Mouse (Mus musculus) cerebellum, postnatal 25 days (tissue): ENCODE data around the gene Lrrc43.
A peak's percentile ranks its signal among the peaks of the same experiment; 100 is the strongest.
"Not testable (repeated sequence)": the region's sequence is repeated elsewhere in the genome, so short reads cannot be mapped to it uniquely, and the experiment has no call there.

ENCODE experiments used
- DNase-seq, 2 experiments: peaks; one replicate each; pipeline ENCODE4 v3.0.0; 2021; ENCODE audit warnings: mixed read lengths in 2 of 2

The Lrrc43 gene

GRCm38 (mm10) chr5:123489112-123489785, at the start of gene Lrrc43, which contains the start of gene Il31:
Lrrc43 (plus strand) TSS chr5:123489305.
Il31 (minus strand) TSS chr5:123489489.
- no peak for DNase-seq

- DNase-seq: no peak
These were observed 49.8 kb upstream of the Lrrc43 start for GRCm38 (mm10) chr5:123439312-123439711.

- DNase-seq: peak; percentile 47 to 68
These were observed 49.2 kb upstream of the Lrrc43 start for GRCm38 (mm10) chr5:123439941-123440340.

DNA sequence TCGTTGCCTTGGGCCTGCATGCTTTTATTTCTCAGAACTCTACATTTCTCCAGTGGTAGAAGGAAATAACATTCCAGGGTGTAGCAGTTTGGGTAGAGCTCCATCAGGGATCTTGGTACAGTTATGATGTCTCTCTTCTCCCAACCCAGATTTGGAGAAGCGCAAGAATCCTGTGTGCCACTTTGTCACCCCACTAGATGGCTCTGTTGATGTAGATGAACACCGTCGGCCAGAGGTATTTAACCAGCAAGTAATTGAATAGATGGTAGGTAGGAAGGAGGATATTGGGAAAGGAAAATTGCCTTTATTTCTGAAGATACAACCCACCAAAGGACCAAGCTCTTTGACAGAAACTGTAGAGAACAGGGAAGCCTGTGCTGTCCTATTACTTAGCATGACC, 48.4 kb upstream of the Lrrc43 start:
- DNase-seq: peak in 1 of 2 experiments; percentile 45

GRCm38 (mm10) chr5:123442283-123442682, 46.8 kb upstream of the Lrrc43 start:
- DNase-seq: no peak

- DNase-seq: peak; percentile 79 to 83
These were observed 45.0 kb upstream of the Lrrc43 start for GRCm38 (mm10) chr5:123444069-123444468.

DNA sequence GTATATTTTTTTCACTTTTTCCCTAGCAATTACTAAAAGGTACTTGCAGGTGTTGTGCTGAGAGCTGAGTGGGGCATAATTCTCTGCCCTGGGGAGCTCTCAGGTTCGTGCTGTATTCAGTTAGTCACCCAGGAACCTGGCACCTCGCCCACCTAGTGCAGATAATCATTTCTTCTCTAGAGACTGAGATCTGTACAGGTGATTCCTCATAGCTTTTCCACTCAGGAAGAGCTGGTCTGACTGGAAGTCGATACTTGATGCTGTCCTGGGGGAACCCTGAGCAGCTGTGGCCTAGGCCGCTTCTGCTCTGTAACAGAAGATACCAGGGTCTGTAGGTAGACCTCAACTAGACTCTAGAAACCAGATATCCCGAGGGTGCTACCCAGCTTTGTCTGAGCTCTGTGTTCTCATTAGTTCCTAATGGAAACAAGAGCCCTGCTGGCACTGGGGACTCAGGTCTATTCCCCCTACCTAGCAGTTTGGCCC, 44.2 kb upstream of the Lrrc43 start:
- DNase-seq: peak in 1 of 2 experiments; percentile 47

- DNase-seq: no peak
These were observed 37.2 kb upstream of the Lrrc43 start for GRCm38 (mm10) chr5:123451886-123452285.

DNA sequence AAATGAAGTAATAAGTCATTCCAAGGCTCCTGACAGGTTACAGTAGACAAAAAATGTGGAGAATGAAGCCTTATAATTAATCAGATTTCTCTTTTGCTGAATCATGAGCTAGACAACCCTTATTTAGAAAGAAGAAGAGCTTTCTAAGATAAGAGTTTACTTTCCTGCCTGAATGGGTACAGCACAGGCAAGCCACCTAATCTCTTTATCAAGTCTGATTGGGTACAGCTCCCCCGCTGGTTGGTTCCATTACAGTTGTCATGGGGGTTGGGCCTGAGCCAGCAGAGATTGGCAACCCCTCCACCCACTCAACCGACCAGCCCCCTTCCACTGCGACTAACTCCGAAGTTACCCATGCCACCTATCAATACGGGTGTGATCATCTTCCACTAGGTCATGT, 27.7 kb upstream of the Lrrc43 start:
- no peak for DNase-seq

DNA sequence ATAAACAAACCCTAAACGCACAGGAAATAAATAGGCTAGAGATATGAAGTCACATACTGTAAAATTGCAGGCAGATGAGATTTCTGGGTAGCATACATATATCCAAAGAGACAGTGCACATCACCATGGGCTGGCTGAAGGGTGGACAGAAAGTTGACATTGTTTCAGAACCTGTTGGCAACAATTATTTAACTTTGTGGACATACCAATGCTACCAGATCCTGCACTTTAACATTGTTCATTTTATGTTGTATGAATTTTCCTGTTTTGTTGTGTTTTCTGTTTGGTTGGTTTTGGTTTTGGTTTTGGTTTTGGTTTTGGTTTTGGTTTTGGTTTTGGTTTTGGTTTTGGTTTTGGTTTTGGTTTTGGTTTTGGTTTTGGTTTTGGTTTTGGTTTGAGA, 24.5 kb upstream of the Lrrc43 start:
- DNase-seq: no peak

- no peak for DNase-seq
These were observed 18.2 kb upstream of the Lrrc43 start for GRCm38 (mm10) chr5:123470784-123471400.

GRCm38 (mm10) chr5:123473817-123474216, 15.3 kb upstream of the Lrrc43 start:
- DNase-seq: no peak

- no peak for DNase-seq
These were observed 1.3 kb upstream of the Lrrc43 start for GRCm38 (mm10) chr5:123487659-123488395.

GRCm38 (mm10) chr5:123489935-123490334, 830 bp downstream of the Lrrc43 start:
- DNase-seq: no peak

DNA sequence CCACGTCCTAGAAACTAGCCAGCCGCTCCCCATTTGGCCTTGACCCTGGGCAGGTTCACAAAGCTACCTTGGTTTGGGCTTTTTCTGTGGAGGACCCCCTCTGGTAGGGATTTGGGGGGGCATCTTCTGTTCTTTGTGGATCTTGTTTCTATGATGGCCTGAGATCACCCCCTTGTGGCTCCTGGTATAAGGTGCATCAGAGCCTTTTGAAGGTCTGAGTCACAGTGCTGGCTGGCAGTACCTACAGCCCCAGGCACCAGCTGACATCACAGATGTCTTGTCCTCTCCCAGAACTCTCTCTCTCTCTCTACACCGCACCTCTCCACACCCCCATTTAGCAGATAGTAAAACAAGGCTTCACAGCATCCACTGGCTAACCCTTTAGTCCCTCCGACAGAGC, 10.6 kb downstream of the Lrrc43 start:
- DNase-seq: peak; percentile 59 to 75

DNA sequence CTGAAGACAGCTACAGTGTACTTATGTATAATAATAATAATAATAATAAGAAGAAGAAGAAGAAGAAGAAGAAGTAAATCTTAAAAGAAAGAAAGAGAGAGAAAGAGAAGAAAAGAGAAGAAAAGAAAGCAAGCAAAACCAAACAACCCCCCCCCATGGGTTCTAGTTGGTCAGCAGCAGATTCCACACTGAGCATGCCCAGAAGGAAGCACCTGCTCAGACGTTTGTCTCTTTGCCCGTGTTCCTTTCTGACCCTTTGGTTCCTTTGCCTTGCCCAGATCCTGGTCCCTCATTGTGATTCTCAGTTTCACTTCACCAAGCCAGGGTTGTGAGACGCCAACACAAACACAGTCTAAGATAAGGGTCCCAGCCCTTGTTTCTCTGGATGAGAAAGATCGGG, 12.9 kb downstream of the Lrrc43 start:
- no peak for DNase-seq

- DNase-seq: peak; percentile 69 to 84
These were observed 19.0 kb downstream of the Lrrc43 start for GRCm38 (mm10) chr5:123507936-123508723.

- DNase-seq: no peak
These were observed 19.8 kb downstream of the Lrrc43 start for GRCm38 (mm10) chr5:123508921-123509320.

DNA sequence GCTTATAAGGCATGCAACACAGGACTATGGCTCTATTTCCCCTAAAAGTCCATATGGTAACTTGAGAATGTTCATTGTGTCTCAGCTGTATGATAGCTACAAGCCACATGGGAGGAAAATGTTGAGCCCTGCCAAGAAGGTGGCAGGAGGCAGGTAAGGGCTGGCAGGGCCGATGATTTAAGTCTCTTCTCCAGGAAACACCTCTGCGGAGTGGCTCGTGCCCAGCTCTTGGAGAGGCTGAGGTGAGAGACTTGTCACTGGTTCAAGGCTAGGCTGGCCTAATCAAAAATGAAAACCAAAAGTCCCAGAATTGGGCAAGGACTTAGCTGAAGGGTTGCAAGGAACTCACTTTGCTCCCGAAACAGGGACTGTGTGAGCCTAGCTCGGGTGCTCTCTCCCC, 21.1 kb downstream of the Lrrc43 start, which contains the start of gene B3gnt4:
B3gnt4 (plus strand) TSS at position 301 of the 400 bp plus-strand sequence.
- DNase-seq: no peak

DNA sequence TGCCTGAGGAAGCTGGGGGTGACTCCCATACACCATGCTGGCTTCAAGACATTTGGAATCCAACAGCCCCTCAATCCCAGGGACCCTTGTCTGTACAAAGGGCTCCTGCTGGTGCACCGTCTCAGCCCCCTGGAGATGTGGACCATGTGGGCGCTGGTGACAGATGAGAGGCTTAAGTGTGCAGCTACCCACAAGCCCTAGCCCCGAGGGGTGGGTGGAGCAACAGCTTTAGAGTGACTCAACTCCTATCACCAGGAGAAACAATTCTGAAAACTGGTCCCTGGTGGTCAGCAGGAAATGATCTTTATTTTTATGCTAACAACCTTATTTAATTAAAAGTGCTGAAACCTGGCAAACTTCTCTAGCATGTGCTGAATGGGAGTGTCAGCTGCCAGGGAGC, 22.3 kb downstream of the Lrrc43 start:
- not testable (repeated sequence) for DNase-seq

GRCm38 (mm10) chr5:123512102-123512501, 23.0 kb downstream of the Lrrc43 start:
- no peak for DNase-seq

DNA sequence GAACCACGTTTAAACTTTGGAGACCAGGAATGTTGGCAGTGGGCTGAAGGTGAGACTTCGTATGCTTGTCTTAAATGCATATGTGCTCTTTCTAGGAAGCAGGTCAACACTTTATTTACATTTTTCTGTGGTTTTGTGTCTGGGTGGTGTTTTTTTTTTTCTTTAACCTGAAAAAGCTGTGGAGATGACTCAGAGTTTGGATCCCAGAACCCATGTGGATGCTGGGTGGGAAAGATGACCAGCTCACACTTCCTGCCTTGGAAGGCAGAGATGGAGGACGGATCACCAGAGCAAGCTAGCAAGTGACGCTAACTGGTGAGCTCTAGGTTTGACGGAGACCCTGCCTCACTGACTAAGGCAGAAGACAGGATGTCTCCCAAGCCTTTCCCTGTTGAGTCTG, 25.8 kb downstream of the Lrrc43 start:
- DNase-seq: no peak

- no peak for DNase-seq
These were observed 31.6 kb downstream of the Lrrc43 start for GRCm38 (mm10) chr5:123520666-123521065.
